Mouse (Mus musculus) liver, adult (tissue): ENCODE results near the gene Cd248.

Experiments used
- GATA4 ChIP-seq: IDR thresholded peaks from 2 replicates; pipeline ENCODE4 v1.6.1; 2014; ENCODE audit warnings: mild to moderate bottlenecking, low read length; ENCODE audit not compliant: insufficient replicate concordance

Cd248 gene

GRCm38 (mm10) chr19:5049325-5049724 lies 18.6 kb upstream of the Cd248 start:
- TF ChIP-seq GATA4: no peak

GRCm38 (mm10) chr19:5050047-5050905 lies 17.6 kb upstream of the Cd248 start, which contains the start of gene Rin1:
Gene Rin1 (plus strand): TSS chr19:5050481.
- TF ChIP-seq GATA4: no peak

GRCm38 (mm10) chr19:5051031-5051430 lies 16.8 kb upstream of the Cd248 start:
- no peak for TF ChIP-seq GATA4

- TF ChIP-seq GATA4: no peak
Observed at GRCm38 (mm10) chr19:5051515-5051914, 16.4 kb upstream of the Cd248 start.

- TF ChIP-seq GATA4: no peak
Observed at GRCm38 (mm10) chr19:5052166-5052822, 15.6 kb upstream of the Cd248 start.

GRCm38 (mm10) chr19:5052853-5053252 lies 15.0 kb upstream of the Cd248 start:
- no peak for TF ChIP-seq GATA4

- TF ChIP-seq GATA4: no peak
Observed at GRCm38 (mm10) chr19:5053909-5054308, 14.0 kb upstream of the Cd248 start.

- TF ChIP-seq GATA4: no peak
Observed at GRCm38 (mm10) chr19:5056251-5056650, 11.6 kb upstream of the Cd248 start.

- TF ChIP-seq GATA4: no peak
Observed at GRCm38 (mm10) chr19:5057876-5058775, 9.8 kb upstream of the Cd248 start.

GRCm38 (mm10) chr19:5058801-5059771 lies 8.8 kb upstream of the Cd248 start:
- TF ChIP-seq GATA4: no peak

GRCm38 (mm10) chr19:5060365-5061330 lies 7.2 kb upstream of the Cd248 start:
- no peak for TF ChIP-seq GATA4

- no peak for TF ChIP-seq GATA4
Observed at GRCm38 (mm10) chr19:5062041-5062440, 5.8 kb upstream of the Cd248 start.

GRCm38 (mm10) chr19:5062446-5062845 lies 5.4 kb upstream of the Cd248 start:
- no peak for TF ChIP-seq GATA4
